Mouse (Mus musculus) hindbrain, embryonic 10.5 days (tissue): Measurements from ENCODE around the gene Vdac1. TPM values are rescaled to one million over a fixed set of nuclear protein-coding genes. Genes with fewer than 3 reads are reported as not detected.

Source experiments
- DNase-seq: peaks from one replicate; pipeline ENCODE4 v3.0.0-alpha.2; 2017; ENCODE audit warnings: low spot score
- H3K27ac ChIP-seq: fragments of 300-500 bp; sonication (generic); 2 replicates; pipeline ENCODE4 v1.5.1; 2016; ENCODE audit warnings: mild to moderate bottlenecking, moderate library complexity
- H3K27me3 ChIP-seq: fragments of 300-500 bp; sonication (generic); 2 replicates; pipeline ENCODE4 v1.6.1; 2016; ENCODE audit warnings: mild to moderate bottlenecking; ENCODE audit not compliant: poor library complexity, insufficient read depth, severe bottlenecking
- H3K36me3 ChIP-seq: fragments of 300-500 bp; sonication (generic); 2 replicates; pipeline ENCODE4 v1.6.1; 2016; ENCODE audit warnings: mild to moderate bottlenecking, moderate library complexity
- H3K4me1 ChIP-seq: fragments of 300-500 bp; sonication (generic); replicated peaks from 2 replicates; pipeline ENCODE4 v1.6.1; 2016; ENCODE audit warnings: mild to moderate bottlenecking
- H3K4me3 ChIP-seq: fragments of 300-500 bp; sonication (generic); 2 replicates; pipeline ENCODE4 v1.5.1; 2016; ENCODE audit warnings: mild to moderate bottlenecking, moderate library complexity
- H3K9me3 ChIP-seq: fragments of 300-500 bp; sonication (generic); 2 replicates; pipeline ENCODE4 v1.6.1; 2016; ENCODE audit warnings: mild to moderate bottlenecking, moderate library complexity
- WGBS: fragments of 180-500 bp; shearing (Covaris S2); methylation state at CpG from one replicate; pipeline ENCODE4 v1.1.7; 2016; 5-methylcytosine and 5-hydroxymethylcytosine counted together
- polyA plus RNA-seq: library from polyadenylated mRNA; unstranded; fragments of >200 nt; fragmentation: Nextera tagmentation; extraction: Ambion mirVana; gene quantifications from 2 replicates; pipeline ENCODE4 v1.2.1, GENCODE M21; 2016

The Vdac1 gene
- polyA plus RNA-seq, 1 experiment from 2014 or later: 241 TPM

DNA sequence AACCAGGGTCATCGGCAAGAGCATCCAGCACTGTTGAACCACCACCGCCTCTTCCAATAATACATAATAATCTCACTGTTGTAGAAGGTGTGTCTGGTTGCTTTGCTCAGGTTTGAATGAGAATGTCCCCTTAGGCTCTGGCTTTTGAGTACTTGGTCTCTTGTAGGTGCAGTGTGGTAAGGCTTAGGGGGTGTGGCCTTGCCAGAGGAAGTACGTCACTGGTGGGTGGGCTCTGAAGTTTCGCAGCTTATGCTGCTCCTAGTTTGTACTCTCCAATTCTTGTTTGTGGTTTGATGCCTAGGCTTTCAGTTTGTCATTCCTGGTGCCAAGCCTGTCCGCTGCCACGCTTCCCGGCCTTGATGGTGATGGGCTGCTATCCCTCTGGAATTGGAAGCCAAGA, 29.3 kb downstream of the Vdac1 start:
- no peaks in the 10 kb centered on the region for H3K4me1 ChIP-seq
- no peaks in the 10 kb centered on the region for H3K9me3 ChIP-seq
- H3K27me3 ChIP-seq: no peaks in the 10 kb centered on the region
- H3K27ac ChIP-seq: no peak overlapping the region
- H3K4me3 ChIP-seq: no peak overlapping the region
- 95% methylated on average over 7 of the region's 7 CpGs for WGBS
- peaks cover 60% of the 10 kb centered on the region for H3K36me3 ChIP-seq
- DNase-seq: no peak

GRCm38 (mm10) chr11:52394494-52394893, 33.8 kb downstream of the Vdac1 start:
- H3K27ac ChIP-seq: no peak overlapping the region

GRCm38 (mm10) chr11:52395343-52395742, 34.7 kb downstream of the Vdac1 start:
- 29% methylated on average over 4 of the region's 4 CpGs for WGBS
- no peak for DNase-seq
- Histone ChIP-seq H3K9me3 (no peaks in the 10 kb centered on the region), H3K27me3 (no peaks in the 10 kb centered on the region), H3K4me1 (peaks cover 18% of the 10 kb centered on the region), H3K4me3 (peak overlapping the region; percentile 84; the same call in 1 of the 2 replicates), H3K36me3 (peaks cover 19% of the 10 kb centered on the region), H3K27ac (no peak overlapping the region)

More at GRCm38 (mm10) chr11:52394494-52394893, 33.8 kb downstream of the Vdac1 start:
- DNase-seq: no peak
- WGBS: 81% methylated on average over 4 of the region's 4 CpGs
- peaks cover 13% of the 10 kb centered on the region for H3K4me1 ChIP-seq
- no peak overlapping the region for H3K4me3 ChIP-seq
- peaks cover 27% of the 10 kb centered on the region for H3K36me3 ChIP-seq
- no peaks in the 10 kb centered on the region for H3K9me3 ChIP-seq
- H3K27me3 ChIP-seq: no peaks in the 10 kb centered on the region

DNA sequence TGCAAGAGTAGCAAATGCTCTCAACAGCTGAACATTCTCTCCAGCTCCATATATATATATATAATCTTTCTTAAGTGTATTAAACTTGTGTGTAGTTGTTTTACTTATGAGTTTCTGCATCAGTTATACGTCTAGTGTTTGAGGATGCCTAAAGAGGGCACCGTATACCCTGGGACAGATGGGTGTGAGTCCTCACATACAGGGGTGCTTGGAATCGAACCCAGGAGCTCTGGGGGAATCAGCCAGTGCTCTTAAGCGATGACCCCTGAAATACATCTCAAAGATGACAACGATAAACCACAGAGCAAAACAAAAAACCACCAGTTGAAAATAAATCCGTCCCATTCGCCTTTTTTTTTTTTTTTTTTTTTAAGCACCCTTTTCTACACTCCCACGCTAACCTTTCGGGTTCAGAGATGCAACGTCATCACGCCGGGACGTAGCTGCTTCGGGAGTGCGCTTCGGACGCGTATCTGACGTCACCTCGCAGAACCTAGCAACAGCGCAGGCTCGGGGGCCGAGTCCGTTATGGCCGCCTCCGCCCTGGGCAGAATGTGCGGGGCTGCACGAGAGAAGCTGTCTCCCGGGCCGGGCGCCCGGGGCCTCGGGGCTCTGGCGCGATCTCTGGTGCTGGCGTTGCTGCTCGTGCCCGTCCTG, 35.4 kb downstream of the Vdac1 start, which contains the start of gene 9530068E07Rik:
Gene 9530068E07Rik, plus strand, starts transcription at position 489 of the 657 bp plus-strand sequence.
- peak within 1 kb of the TSS; percentile 84 for H3K4me3 ChIP-seq
- H3K9me3 ChIP-seq: no peaks in the 10 kb centered on the region
- H3K4me1 ChIP-seq: peaks cover 22% of the 10 kb centered on the region
- 2% methylated on average over 38 of the region's 38 CpGs for WGBS
- H3K36me3 ChIP-seq: peaks cover 21% of the 10 kb centered on the region
- H3K27me3 ChIP-seq: no peaks in the 10 kb centered on the region
- DNase-seq: peak; percentile 92
- peak within 1 kb of the TSS; percentile 98 for H3K27ac ChIP-seq

DNA sequence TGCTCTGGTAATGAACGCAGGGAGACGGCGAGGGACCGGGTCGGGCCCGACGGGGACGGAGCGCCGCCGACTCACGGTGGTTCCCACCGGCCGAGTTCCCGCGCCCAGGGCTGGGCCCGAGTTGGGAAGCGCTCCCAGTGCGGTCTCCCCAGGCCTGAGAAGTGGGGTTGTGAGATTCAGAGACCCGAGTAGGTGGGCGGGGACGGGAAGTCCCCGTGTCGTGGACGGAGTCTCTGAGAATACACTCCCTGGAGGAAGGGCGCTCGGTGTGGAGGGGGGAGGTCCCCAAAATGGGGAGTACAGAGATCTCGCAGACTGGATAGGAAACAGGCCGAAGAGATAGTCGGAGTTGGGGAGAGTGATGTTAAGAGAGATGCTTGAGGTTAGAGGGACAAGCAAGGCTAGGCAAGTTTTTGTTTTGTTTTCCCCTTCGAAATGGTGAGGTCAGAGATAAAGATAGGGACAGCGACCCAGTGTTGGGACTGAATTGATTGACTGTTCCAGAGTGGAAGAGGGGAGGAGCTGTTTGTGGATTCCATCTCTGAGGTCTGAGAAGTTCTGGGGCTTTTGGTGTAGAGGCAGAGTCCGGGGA, 36.0 kb downstream of the Vdac1 start:
- Histone ChIP-seq H3K27ac (peak overlapping the region; percentile 98), H3K9me3 (no peaks in the 10 kb centered on the region), H3K27me3 (no peaks in the 10 kb centered on the region), H3K4me1 (peaks cover 22% of the 10 kb centered on the region), H3K36me3 (peaks cover 21% of the 10 kb centered on the region), H3K4me3 (peak overlapping the region; percentile 84)
- no peak for DNase-seq
- whole genome bisulfite sequencing: under 1% methylated on average over 33 of the region's 33 CpGs

- no peak for DNase-seq
- Histone ChIP-seq H3K36me3 (peaks cover 28% of the 10 kb centered on the region), H3K4me1 (peaks cover 22% of the 10 kb centered on the region), H3K27me3 (no peaks in the 10 kb centered on the region), H3K9me3 (no peaks in the 10 kb centered on the region), H3K27ac (peak overlapping the region; percentile 98), H3K4me3 (peak overlapping the region; percentile 84)
- 87% methylated on average over 4 of the region's 4 CpGs for WGBS
Measured at GRCm38 (mm10) chr11:52397385-52397987, 36.8 kb downstream of the Vdac1 start.

DNA sequence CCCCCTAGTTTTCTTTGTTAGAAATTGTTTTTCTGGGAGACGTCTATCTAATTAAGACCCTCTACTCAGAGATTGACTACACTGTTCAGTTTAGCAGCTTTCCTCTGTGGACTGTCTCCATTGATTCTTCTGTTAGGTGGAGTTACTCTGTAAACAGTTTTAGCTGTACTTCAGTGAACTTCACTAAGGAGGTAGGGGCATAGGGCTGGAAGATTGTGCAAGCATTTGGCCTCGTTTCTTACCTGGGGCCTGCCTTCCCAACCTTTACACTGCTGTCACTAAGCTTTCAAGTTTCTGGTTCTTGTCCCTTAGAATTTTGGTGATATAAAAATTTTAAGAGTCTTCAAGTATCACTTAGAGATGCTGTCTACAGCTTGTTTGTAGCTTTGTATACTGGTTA, 40.8 kb downstream of the Vdac1 start:
- H3K27me3 ChIP-seq: no peaks in the 10 kb centered on the region
- 84% methylated on average over 2 of the region's 2 CpGs for WGBS
- H3K4me3 ChIP-seq: no peak overlapping the region

GRCm38 (mm10) chr11:52402566-52402965, 41.9 kb downstream of the Vdac1 start:
- Histone ChIP-seq H3K4me3 (no peak overlapping the region), H3K36me3 (peaks cover 75% of the 10 kb centered on the region), H3K27me3 (no peaks in the 10 kb centered on the region), H3K27ac (no peak overlapping the region), H3K4me1 (peaks cover 18% of the 10 kb centered on the region), H3K9me3 (no peaks in the 10 kb centered on the region)
- DNase-seq: no peak
- 84% methylated on average over 1 of the region's 1 CpGs for WGBS

More for the DNA sequence above, 40.8 kb downstream of the Vdac1 start:
- no peak for DNase-seq
- H3K9me3 ChIP-seq: no peaks in the 10 kb centered on the region
- H3K36me3 ChIP-seq: peaks cover 66% of the 10 kb centered on the region
- H3K4me1 ChIP-seq: peaks cover 22% of the 10 kb centered on the region
- no peak overlapping the region for H3K27ac ChIP-seq

- peaks cover 13% of the 10 kb centered on the region; the same call in 1 of the 2 replicates for H3K4me1 ChIP-seq
- no peak overlapping the region for H3K4me3 ChIP-seq
- no peaks in the 10 kb centered on the region for H3K9me3 ChIP-seq
- H3K27ac ChIP-seq: no peak overlapping the region
- WGBS: 94% methylated on average over 5 of the region's 5 CpGs
- H3K27me3 ChIP-seq: no peaks in the 10 kb centered on the region
- no peak for DNase-seq
- peaks cover 81% of the 10 kb centered on the region for H3K36me3 ChIP-seq
Measured at GRCm38 (mm10) chr11:52404209-52404608, 43.5 kb downstream of the Vdac1 start.

DNA sequence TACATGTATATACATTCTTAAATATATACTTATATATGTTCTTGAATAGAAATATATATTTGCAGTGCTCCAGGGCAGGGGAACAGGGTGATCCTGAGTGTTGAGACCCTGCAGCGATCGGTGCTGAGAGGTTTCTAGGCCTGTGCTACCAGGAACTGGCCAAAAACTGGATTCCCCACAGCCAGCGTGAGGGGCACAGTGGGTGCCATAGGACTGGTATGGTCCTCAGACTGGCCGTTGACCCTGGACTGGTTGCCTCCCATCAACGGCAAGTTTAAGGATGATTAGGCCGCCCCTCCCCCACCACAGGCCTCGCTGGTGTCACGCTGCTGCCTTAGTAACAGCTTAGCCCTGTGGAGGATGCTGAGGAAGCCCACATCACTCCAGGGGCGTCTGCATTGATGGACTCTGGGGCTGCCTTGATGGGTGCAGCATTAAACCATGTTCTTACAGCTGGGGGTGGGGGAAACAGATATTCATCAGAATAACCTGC, 44.6 kb downstream of the Vdac1 start:
- peaks cover 9% of the 10 kb centered on the region; the same call in 1 of the 2 replicates for H3K4me1 ChIP-seq
- no peaks in the 10 kb centered on the region for H3K27me3 ChIP-seq
- peaks cover 88% of the 10 kb centered on the region for H3K36me3 ChIP-seq
- WGBS: 73% methylated on average over 9 of the region's 9 CpGs
- no peaks in the 10 kb centered on the region for H3K9me3 ChIP-seq
- H3K27ac ChIP-seq: no peak overlapping the region
- H3K4me3 ChIP-seq: no peak overlapping the region
- DNase-seq: no peak

DNA sequence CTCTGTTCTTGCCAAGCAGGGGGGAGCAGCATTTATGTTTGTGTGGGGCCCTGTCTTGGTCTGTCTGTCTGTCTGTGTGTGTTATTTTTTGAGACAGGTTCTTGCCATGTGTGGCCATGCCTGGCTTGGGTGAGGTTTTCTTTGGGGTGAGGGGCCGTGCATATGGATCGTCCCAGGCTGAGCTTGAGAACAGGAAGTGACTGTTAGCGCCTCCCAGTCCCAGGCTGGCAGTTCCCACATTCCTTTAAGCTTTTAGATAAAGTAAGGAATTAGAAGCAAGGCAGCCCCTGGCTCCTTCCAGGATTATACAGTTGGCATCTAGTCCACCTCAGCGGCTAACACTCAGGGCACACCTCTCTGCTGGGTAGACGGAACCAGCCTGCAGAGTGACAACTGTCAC, 48.7 kb downstream of the Vdac1 start:
- H3K4me1 ChIP-seq: peaks cover 4% of the 10 kb centered on the region; the same call in 1 of the 2 replicates
- H3K27ac ChIP-seq: no peak overlapping the region
- no peak overlapping the region for H3K4me3 ChIP-seq
- no peak for DNase-seq
- H3K27me3 ChIP-seq: no peaks in the 10 kb centered on the region
- H3K36me3 ChIP-seq: peaks cover 72% of the 10 kb centered on the region
- 75% methylated on average over 5 of the region's 5 CpGs for WGBS
- 0 out of 2 replicates have a peak, but pooled peaks cover 8% of the 10 kb centered on the region for H3K9me3 ChIP-seq

GRCm38 (mm10) chr11:52418358-52418757, 57.7 kb downstream of the Vdac1 start:
- Histone ChIP-seq H3K27ac (no peak overlapping the region), H3K4me3 (no peak overlapping the region), H3K9me3 (no peaks in the 10 kb centered on the region), H3K27me3 (no peaks in the 10 kb centered on the region), H3K4me1 (no peaks in the 10 kb centered on the region), H3K36me3 (no peaks in the 10 kb centered on the region)
- 89% methylated on average over 5 of the region's 5 CpGs for WGBS
- no peak for DNase-seq

GRCm38 (mm10) chr11:52419246-52419645, 58.6 kb downstream of the Vdac1 start:
- DNase-seq: no peak
- Histone ChIP-seq H3K9me3 (no peaks in the 10 kb centered on the region), H3K4me1 (no peaks in the 10 kb centered on the region), H3K27me3 (no peaks in the 10 kb centered on the region), H3K27ac (no peak overlapping the region), H3K36me3 (no peaks in the 10 kb centered on the region), H3K4me3 (no peak overlapping the region)
- WGBS: 55% methylated on average over 5 of the region's 5 CpGs
